Mouse (Mus musculus) MEL-GATA-1-ER (cell line): ENCODE data around the gene AW011738.

ENCODE experiments used
- DNase-seq: peaks from one replicate; pipeline ENCODE4 v3.0.0-alpha.2; 2012; ENCODE audit warnings: low read depth; ENCODE audit errors: extremely low read depth

The AW011738 gene

DNA sequence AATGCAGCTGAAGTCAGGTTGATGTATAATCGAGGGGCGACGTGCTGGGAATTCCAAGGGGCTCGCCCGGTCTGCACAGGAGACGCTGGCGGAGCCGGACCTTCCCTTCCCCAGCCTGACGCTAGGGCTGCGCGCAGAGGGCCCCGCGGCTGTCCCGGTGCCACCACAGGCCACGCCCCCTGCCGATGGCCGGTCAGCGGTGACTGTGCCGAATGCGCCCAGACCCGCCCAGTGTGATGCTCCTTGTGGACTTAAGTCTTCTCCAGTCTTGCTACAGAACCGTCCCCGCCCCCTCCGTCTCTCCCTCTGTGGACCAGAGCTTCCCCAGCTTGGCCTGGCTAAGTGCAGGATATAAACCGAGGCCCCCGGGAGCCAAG, 5.3 kb upstream of the AW011738 start:
- no peak for DNase-seq

DNA sequence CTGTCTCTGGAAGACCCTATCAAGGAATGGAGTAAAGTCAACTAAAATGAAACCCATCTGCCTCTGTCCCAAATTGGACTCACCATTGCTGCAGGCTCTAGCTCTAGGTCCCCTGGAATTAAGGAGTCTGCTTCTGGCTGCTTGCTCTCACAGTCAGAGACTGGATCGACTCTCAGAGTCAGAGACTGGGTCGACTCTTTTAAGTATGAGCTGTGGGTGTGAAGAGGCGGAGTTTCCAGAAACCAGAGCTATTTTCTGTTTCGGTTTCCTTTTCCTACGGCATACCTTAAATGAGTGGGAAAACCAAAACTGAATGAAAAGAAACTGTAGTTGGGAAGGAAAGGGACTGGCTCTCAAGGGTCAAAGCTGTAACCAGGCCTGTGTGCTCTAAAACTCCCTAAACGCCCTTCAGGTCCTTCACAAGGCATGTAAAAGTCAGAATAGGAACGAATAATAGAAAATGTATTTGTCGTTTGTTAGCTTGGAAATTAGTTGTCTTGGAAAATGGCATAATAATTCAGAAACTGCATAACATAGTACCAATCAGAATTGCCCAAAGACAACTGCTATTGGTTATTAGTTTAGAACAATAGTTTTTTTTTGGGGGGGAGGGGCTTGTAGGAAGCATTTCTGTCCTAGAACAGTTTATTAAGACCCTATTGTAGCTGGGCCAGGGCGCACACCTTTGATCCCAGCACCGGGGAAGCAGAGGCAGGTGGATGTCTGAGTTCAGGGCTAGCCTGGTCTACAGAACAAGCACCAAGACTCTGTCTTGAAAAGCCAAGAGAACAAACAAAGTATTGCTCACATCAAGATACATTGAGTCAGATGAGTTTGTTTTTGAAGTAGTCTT, 2.3 kb upstream of the AW011738 start, which contains the start of gene Isg15:
Gene Isg15 (minus strand): TSS at position 196 of the 853 bp plus-strand sequence.
- DNase-seq: no peak

DNA sequence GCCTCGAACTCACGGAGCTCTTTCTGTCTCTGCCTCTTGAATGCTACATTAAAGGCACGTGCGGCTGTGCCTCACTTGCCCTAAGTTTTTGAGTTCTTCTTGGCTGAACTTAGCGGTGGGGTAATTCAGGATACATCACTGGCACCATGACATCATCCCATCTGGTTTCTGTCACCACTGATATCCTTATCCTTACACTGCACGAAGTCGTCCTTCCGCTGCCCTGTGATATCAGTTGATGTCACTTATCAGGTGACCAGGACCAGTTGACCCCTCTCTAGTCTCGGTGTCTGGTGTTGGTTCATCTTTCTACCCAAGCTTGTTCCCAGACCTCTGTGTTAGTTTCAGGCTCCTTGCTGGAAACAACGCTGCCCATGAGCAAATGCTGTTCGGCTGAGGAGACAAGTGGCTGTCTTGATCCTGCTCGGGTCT, 626 bp upstream of the AW011738 start:
- DNase-seq: peak; percentile 83

DNA sequence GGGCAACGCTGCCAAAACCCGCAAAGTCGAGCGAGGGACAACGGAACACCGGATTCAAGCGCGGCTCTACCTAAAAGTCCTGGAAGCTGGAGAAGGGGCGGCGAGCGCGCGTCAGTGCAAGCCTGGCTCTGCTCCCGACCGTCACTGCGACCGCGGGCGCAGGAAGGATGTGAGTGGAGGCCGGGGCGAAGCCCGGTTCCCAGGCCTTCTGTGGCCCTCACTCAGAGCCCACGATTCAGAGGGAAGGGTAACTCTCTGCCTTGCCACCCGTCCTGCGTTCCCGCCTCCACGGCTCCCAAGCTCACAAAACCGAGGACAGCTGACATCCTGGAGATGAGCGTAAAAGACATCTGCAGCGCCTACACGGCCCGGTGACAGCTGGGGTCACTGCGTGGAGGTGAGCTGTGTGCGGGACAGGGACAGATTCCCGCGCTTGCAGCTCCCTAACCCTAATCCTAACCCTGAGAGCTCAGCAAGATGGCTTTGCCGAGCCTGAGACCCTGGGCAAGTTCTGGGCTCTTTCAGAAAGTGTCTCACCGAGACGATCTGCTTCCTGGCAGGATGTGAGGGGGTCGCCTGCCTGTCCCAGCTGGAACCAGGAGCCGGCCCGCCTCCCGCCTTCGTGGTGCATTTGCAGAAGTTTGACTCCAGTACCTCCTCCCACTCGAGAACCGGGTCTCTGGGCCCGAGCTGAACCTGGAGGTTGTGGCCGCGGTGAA, 468 bp downstream of the AW011738 start:
- DNase-seq: no peak

DNA sequence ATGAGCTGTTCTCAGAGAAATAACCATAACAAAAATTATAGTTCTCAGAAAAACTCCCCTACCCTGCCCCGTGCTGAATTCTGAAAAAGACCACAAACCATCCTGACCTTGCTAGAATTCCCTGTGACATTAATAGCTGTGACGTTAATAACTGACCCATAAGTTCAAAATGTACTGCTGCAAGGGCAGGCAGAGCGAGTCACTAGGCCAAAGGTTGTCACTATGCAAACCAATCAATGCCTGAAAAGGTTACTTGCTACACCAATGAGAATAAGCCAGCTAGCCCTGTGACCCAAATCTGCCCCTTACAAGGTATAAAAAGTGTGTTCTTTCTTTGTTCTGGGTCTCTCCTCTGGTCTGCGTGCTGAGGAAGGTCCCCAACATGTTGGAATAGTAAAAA, 5.8 kb downstream of the AW011738 start:
- DNase-seq: no peak

DNA sequence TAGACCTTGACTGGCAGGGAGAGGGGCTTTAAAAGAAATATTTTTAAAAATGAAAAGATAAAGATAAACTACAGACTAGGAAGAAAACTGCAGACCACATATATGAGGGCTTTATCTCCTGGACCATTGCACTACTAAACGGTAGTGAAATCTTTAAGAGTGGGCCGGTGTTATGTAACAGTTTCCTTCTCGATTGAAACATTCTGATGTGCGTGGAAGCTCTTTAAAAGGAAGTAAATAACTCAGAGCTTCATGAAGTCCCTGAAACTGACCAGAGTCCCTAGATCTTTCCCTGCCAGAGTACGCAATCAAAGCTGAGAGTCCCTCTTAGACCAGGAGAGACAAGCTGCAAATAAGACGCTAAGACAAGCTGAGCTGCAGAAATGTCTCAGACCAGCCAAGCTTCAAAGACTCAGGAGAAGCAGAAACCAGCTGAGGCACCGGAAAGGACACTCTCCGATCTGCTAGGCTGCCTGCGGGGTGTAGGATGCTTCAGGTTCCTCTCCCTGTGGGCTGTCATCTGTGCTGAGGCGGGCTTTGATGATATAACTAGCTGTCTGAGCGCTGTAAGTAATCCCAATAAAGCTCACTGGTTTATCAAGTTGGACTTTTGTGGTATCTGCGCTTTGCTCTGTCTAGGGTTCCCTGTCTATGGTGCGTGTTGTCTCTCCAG, 7.0 kb downstream of the AW011738 start:
- DNase-seq: no peak

DNA sequence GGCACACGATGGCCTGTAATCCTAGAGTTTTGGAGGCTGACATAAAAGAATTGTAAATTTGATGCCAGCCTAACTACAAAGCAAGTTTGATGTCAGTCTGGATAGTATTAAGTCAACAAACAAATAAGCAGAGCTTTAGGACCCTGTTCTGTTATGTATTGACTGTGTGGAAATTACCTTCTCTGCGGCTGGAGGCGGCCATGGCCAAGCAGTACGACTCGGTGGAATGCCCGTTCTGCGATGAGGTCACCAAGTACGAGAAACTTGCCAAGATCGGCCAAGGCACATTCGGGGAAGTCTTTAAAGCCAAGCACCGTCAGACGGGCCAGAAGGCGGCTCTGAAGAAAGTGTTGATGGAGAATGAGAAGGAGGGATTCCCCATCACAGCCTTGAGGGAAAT, 10.0 kb downstream of the AW011738 start:
- DNase-seq: no peak

DNA sequence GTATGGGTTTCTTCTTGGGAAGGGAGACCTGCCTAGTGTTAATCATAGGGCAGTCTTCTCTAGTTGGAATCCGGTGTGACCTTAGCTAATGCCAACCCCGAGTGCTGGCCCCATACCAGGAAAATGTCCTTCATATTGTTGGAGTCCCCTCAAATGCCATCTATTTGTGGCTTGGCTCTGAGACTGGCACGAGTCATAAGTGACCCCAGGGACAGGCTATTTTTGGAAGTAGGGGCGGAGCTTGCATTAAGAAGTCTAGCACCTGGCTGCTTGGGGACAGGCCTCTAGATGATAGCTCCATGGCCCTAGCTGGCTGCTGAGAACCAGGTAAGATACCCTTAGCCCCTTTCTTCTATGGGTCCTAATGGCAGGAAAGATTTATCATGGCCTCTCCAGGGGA, 12.5 kb downstream of the AW011738 start, which contains the start of gene Perm1:
Gene Perm1 (plus strand): TSS at position 220 of the 400 bp plus-strand sequence.
- no peak for DNase-seq

DNA sequence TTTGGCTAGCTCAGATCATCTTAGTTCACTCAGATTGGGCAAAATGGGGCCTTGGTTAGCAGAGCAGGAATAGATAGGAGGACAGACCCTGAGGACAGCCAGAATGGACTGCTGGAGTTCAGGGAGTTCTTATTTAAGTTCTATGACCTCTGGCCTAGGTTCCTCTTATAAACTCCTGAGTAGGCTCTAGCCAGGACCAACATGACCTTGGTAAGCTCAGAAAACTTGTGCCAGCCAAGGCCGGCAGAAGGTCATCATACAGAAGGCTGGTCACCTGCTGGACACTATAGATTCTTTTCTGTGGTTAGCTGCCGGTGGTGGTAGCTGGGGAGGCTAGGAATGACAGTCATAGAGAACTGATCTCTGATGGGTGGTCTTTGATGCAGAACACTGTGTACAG, 13.1 kb downstream of the AW011738 start:
- no peak for DNase-seq

DNA sequence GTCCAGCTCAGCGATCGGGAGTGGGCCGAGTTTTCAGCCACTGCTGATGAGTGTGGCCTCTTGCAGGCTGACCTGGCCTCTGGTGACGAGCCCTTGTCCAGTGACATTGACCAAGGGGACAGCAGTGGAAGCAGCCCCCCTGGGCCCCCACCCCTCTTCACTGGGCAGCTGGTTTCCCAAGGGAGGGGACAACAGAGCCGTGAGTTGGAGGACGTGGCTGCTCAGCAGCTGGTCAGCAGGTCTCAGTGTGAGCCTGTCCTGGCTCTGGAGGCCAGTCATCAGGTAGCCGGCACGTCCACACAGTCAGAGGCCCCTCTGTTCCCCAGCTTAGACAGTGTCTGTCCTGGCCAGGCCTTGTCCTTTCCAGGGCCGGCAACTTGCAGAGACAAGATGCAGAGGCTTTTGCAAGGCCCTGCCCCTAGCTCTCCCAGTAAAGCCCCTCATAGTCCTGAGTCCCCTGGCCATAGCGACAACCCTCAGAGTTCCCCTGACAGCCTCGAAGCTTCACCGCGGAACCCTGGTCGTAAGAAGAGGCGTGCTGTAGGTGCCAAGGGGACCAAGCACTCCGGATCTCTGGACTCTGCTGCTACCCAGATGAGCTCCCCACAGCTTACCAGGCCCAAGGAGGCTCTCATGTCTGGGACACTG, 14.0 kb downstream of the AW011738 start:
- no peak for DNase-seq

DNA sequence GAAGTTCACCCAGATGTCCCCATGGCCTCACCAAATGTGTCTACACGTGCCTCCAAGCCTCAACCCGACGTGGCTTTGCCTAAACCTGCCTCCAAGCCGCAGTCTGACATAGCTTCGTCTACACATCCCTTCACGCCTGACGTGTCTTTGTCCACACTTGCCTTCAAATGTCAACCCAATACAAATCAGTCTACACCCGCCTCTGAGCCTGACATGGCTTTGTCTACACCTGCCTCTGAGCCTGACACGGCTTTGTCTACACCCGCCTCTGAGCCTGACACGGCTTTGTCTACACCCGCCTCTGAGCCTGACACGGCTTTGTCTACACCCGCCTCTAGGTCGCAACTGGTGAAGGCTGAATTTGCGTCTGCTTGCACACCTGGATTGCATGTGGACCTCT, 14.7 kb downstream of the AW011738 start:
- no peak for DNase-seq

DNA sequence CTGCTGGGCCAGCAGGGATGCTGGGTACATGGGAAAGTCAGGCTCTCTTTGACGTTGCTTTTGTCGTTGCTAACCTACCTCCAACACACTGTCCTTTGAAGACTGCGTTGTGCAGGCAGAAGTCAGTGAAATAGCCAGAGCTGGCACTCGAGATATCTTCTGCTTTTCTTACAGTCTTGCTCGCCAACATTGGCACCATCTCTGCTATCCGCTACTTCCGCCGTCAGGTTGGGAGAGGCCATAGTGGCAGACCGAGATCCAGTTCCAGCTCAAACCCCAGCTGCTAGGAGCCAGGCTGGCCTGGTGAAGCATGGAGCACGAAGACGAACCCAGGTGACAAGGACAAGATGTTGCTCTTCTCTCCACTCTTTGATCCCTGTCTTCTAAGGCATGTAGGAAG, 16.8 kb downstream of the AW011738 start:
- no peak for DNase-seq

DNA sequence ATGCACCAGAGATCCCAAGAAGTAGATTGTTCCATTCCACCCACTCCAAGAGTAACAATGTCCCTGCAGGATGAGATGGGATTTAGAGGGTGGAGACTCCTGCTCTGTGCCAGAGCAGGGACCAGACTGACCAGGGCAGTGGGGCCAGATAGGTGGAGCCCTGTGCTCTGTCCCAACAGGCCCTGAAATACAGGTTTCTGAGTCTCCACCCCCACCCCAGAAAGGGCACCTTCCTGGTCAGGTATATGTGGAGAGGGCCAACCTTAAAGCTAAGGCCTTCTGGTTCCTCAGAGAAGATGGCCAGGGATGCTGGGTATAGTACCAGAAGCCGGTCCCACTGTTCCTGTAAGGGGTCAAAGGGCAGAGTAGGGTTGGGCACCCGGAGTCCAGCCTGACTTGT, 21.2 kb downstream of the AW011738 start:
- DNase-seq: no peak

DNA sequence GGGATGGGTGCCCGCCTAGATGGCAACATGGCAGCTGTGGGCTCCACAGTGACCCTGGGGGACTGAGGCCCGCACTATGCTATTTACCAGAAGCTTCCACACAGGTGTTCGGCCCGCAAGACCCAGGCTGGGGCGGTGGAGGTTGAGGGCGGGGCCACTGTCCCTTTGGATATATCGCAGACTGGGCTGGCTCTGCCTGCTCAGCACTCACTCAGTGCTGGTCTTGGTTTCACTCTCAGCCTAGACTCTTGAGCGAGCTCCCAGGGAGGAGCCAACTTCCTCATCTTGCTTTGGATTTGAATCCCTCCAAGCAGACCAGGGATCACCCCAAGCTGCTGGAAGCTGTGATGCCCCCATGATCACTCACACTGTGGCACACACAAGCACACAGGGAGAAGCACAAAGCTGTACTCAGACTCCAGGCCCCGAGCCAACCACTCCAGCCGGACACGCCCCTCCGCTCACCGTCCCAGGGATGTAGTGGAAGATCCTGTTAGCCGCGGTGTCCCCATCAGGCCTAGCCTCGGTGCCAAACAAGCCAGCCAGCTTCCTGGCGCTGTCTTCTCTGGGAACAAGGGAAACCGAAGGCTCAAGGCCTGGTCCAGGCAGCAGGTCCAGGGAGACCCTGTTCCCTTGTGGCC, 24.8 kb downstream of the AW011738 start:
- DNase-seq: no peak

DNA sequence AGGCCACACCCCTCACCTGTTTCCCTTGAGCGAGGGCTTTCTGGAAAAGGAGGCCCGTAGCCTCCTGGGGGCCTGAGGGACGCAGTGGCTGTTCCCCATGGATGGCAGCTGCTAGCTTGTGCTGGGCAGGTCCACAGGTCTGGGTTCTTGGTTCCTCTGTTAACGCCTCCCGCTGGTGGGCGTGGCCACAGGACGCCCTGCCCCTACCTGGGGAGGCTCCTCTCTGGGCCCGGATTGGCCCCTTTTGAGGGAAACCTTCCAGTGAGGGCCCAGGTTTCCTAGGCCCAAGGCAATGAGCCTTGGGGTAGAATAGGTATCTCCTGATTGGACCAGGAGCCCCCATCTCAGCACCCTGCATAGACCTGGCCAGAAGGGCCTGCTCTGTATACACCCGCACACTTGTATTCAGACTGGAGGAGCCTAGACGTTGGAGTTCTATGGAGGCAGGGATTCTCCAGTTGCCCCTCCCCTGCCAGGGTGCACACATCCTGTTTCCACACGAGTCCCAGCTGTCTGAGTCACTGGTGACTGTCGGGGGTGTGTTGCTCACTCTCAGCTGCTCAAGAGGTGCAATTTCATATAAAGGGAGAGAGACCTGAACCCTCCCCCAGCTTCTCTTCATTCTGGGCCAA, 25.4 kb downstream of the AW011738 start:
- no peak for DNase-seq

DNA sequence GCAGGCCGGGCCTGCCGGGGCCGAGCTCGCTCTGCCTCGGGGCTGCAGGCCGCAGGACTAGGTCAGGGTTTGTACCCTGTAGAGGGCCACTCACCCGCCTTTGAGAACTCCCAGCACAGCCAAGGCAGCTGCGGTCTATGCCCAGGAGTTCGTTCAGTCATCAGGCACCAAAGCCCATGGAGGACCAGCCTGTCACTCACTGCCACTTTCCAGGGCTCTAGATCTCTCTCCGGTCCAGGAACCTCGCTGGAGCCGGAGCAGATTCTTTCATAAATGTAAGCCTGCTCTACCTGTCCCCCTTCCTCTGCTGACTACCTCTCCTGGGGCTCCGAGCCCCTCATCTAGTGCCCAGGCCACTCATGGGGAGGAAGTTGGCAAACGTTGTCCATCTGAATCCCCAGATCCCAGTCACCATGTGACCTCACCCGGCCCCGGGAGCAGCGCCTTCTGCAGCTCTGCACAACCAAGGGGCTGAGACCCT, 31.0 kb downstream of the AW011738 start:
- DNase-seq: no peak

DNA sequence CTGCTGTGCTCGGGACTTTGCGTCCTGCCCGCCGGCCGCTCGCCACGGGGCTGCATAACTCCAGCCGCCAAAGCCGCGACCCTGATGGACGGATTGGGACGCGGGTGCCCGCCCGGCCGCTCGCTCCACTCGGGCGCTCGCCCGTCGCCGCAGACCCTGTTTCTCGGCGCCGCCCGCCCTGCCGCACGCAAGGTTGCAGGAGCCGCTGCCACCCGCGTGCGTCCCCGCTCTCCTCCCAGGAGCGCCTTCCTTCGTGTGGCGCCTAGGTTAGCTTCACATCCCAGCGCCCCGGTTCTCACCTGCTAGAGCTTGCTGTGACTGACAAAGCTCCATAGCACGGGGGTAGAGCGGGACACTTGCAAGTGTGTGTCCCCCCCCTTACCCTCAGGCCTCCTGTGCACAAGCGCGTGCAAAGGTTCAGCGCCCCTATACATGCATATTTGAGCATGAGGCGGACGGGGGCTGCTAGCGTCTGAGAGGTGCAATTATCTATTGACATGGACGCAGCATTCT, 31.7 kb downstream of the AW011738 start, which contains the start of gene Plekhn1:
Gene Plekhn1 (minus strand): TSS at position 157 of the 513 bp plus-strand sequence.
- peak; percentile 45 for DNase-seq

DNA sequence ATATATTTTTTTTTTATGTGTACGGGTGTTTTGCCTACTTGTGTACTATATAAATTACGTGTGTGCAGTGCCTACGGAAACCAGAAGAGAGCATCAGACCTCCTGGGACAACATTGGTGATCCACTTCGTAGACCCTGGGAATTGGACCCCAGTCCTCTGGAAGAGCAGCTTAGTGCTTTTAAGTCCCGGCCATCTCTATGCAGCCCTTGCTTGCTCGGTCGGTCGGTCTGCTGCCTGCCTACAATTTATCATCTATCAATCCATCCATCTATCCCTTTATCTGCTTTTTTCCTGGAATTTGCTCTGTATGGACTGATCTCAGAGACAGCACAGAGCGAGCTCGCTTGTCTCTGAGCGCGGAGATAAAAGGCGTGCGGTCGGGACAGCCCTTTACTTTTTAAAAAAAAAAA, 32.3 kb downstream of the AW011738 start:
- DNase-seq: peak; percentile 70

DNA sequence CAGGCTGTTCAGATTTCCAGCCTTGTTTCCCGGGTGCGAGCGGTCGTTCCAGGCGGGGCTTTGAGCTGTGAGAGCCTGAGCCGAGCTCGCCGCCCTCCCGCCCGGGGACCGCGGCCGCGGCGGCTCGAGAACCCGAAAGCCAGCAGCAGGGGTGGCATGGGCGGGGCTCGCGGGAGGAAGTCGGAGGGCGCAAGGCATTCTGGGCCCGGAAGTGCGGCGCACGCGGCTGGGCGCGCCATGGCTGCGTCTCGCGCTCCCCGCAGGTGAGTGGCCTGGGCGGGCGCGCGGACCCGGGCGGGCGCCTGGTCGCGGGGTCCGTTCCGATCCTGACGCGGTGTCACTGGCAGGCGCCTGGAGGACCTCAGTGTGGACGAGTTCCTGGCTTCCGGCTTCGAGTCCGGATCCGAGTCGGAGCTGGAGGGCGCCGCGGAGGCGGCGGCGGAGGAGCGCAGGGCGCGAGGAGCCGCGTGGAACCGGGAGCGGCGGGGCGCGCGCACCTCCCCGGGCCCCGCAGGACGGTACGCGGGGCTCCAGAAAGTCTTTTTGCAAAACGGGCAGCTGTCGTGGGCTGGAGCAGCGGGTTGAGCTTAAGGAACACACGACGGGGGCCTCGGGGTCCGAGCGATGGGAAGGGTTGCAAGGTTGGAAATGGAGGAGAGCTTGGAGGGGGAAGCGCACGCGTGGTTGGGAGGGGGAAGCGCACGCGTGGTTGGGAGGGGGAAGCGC, 32.9 kb downstream of the AW011738 start, which contains the start of gene Noc2l:
Gene Noc2l (plus strand): TSS at position 203 of the 726 bp plus-strand sequence.
- peak; percentile 69 for DNase-seq
